Mouse (Mus musculus): ENCODE measurements around the gene Pced1a. TPM values are rescaled to one million over a fixed set of nuclear protein-coding genes. Genes with fewer than 3 reads are reported as not detected.
"Not testable (repeated sequence)": the region's sequence is repeated elsewhere in the genome, so short reads cannot be mapped to it uniquely, and the experiment has no call there.

Pced1a gene
- polyA plus RNA-seq, 1 experiment from 2014 or later, result 12.3 TPM

- Histone ChIP-seq H3K4me2 (replicated peaks) (no peak overlapping the region), H3K9me3 (replicated peaks) (no peaks in the 10 kb centered on the region), H3K27me3 (peaks cover 15% of the 10 kb centered on the region), H3K9ac (no peak overlapping the region), H3K36me3 (0 out of 2 replicates have a peak, but pooled peaks cover 1% of the 10 kb centered on the region), H3K27ac (no peak overlapping the region), H3K4me1 (peaks cover 24% of the 10 kb centered on the region), H3K4me3 (no peak overlapping the region)
- 93% methylated on average over 1 of the region's 1 CpGs for WGBS
- no peak for ATAC-seq (ENCODE audit: low FRiP score)
These were observed 24.5 kb downstream of the Pced1a start for GRCm38 (mm10) chr2:130400046-130400445.

- H3K4me1 ChIP-seq, result peaks cover 24% of the 10 kb centered on the region
- no peak for ATAC-seq (ENCODE audit: low FRiP score)
These were observed 26.4 kb downstream of the Pced1a start for GRCm38 (mm10) chr2:130398091-130398490.

GRCm38 (mm10) chr2:130397186-130397985 lies 27.1 kb downstream of the Pced1a start, which contains the start of gene Cpxm1:
Gene Cpxm1, minus strand, starts transcription at chr2:130397574.
- Histone ChIP-seq H3K4me1 (peaks cover 24% of the 10 kb centered on the region), H3K9me3 (replicated peaks) (no peaks in the 10 kb centered on the region), H3K36me3 (peaks cover 27% of the 10 kb centered on the region; the same call in 1 of the 2 replicates), H3K27me3 (peaks cover 15% of the 10 kb centered on the region), H3K27ac (peak within 1 kb of the TSS; percentile 25), H3K4me3 (peak within 1 kb of the TSS; percentile 55), H3K4me2 (replicated peaks) (peak within 1 kb of the TSS; percentile 95), H3K9ac (peak within 1 kb of the TSS; percentile 71)
- peak; percentile 86 for ATAC-seq (ENCODE audit: low FRiP score)
- 1% methylated on average over 36 of the region's 53 CpGs for WGBS

More at GRCm38 (mm10) chr2:130398091-130398490, 26.4 kb downstream of the Pced1a start:
- peaks cover 15% of the 10 kb centered on the region for H3K27me3 ChIP-seq
- peak overlapping the region; percentile 71; the same call in 1 of the 2 replicates for H3K9ac ChIP-seq
- WGBS, result 10% methylated on average over 14 of the region's 14 CpGs
- no peaks in the 10 kb centered on the region for H3K9me3 ChIP-seq (replicated peaks)
- peak overlapping the region; percentile 55 for H3K4me3 ChIP-seq
- peak overlapping the region; percentile 95 for H3K4me2 ChIP-seq (replicated peaks)
- peaks cover 20% of the 10 kb centered on the region; the same call in 1 of the 2 replicates for H3K36me3 ChIP-seq
- no peak overlapping the region for H3K27ac ChIP-seq

- Histone ChIP-seq H3K36me3 (peaks cover 28% of the 10 kb centered on the region; the same call in 1 of the 2 replicates), H3K4me2 (replicated peaks) (no peak overlapping the region), H3K27ac (no peak overlapping the region), H3K4me1 (peaks cover 24% of the 10 kb centered on the region), H3K27me3 (peaks cover 15% of the 10 kb centered on the region), H3K4me3 (no peak overlapping the region), H3K9me3 (replicated peaks) (no peaks in the 10 kb centered on the region), H3K9ac (no peak overlapping the region)
- 94% methylated on average over 11 of the region's 11 CpGs for WGBS
- no peak for ATAC-seq (ENCODE audit: low FRiP score)
These were observed 28.8 kb downstream of the Pced1a start for GRCm38 (mm10) chr2:130395696-130396095.

GRCm38 (mm10) chr2:130392836-130393235 lies 31.7 kb downstream of the Pced1a start:
- Histone ChIP-seq H3K9me3 (replicated peaks) (no peaks in the 10 kb centered on the region), H3K4me3 (no peak overlapping the region), H3K36me3 (peaks cover 28% of the 10 kb centered on the region; the same call in 1 of the 2 replicates), H3K27ac (no peak overlapping the region), H3K27me3 (0 out of 2 replicates have a peak, but pooled peaks cover 1% of the 10 kb centered on the region), H3K4me1 (peaks cover 18% of the 10 kb centered on the region), H3K4me2 (replicated peaks) (no peak overlapping the region), H3K9ac (no peak overlapping the region)
- ATAC-seq (ENCODE audit: low FRiP score), result no peak
- WGBS, result 86% methylated on average over 3 of the region's 3 CpGs

GRCm38 (mm10) chr2:130390993-130391625 lies 33.4 kb downstream of the Pced1a start:
- Histone ChIP-seq H3K4me3 (no peak overlapping the region), H3K9me3 (replicated peaks) (no peaks in the 10 kb centered on the region), H3K27ac (no peak overlapping the region), H3K4me2 (replicated peaks) (no peak overlapping the region), H3K4me1 (peaks cover 1% of the 10 kb centered on the region), H3K9ac (no peak overlapping the region), H3K27me3 (no peaks in the 10 kb centered on the region), H3K36me3 (peaks cover 28% of the 10 kb centered on the region; the same call in 1 of the 2 replicates)
- 87% methylated on average over 11 of the region's 11 CpGs for WGBS
- ATAC-seq (ENCODE audit: low FRiP score), result no peak

GRCm38 (mm10) chr2:130388796-130389195 lies 35.7 kb downstream of the Pced1a start:
- no peak for ATAC-seq (ENCODE audit: low FRiP score)
- WGBS, result 74% methylated on average over 2 of the region's 2 CpGs
- peaks cover 15% of the 10 kb centered on the region; the same call in 1 of the 2 replicates for H3K36me3 ChIP-seq
- H3K27ac ChIP-seq, result no peak overlapping the region
- H3K4me3 ChIP-seq, result no peak overlapping the region
- H3K9me3 ChIP-seq (replicated peaks), result no peaks in the 10 kb centered on the region
- H3K9ac ChIP-seq, result no peak overlapping the region
- no peaks in the 10 kb centered on the region for H3K4me1 ChIP-seq
- no peak overlapping the region for H3K4me2 ChIP-seq (replicated peaks)
- no peaks in the 10 kb centered on the region for H3K27me3 ChIP-seq

GRCm38 (mm10) chr2:130386212-130386611 lies 38.3 kb downstream of the Pced1a start:
- 71% methylated on average over 1 of the region's 1 CpGs for WGBS
- Histone ChIP-seq H3K9me3 (replicated peaks) (no peaks in the 10 kb centered on the region), H3K4me1 (no peaks in the 10 kb centered on the region)

GRCm38 (mm10) chr2:130383895-130384294 lies 40.6 kb downstream of the Pced1a start:
- WGBS, result 76% methylated on average over 6 of the region's 6 CpGs
- ATAC-seq (ENCODE audit: low FRiP score), result no peak

More at GRCm38 (mm10) chr2:130386212-130386611, 38.3 kb downstream of the Pced1a start:
- H3K4me2 ChIP-seq (replicated peaks), result no peak overlapping the region
- no peaks in the 10 kb centered on the region for H3K36me3 ChIP-seq
- H3K27me3 ChIP-seq, result no peaks in the 10 kb centered on the region
- ATAC-seq (ENCODE audit: low FRiP score), result no peak
- H3K4me3 ChIP-seq, result no peak overlapping the region
- H3K27ac ChIP-seq, result no peak overlapping the region
- H3K9ac ChIP-seq, result no peak overlapping the region

GRCm38 (mm10) chr2:130383205-130383604 lies 41.3 kb downstream of the Pced1a start:
- H3K4me2 ChIP-seq (replicated peaks), result no peak overlapping the region
- no peaks in the 10 kb centered on the region for H3K4me1 ChIP-seq
- ATAC-seq (ENCODE audit: low FRiP score), result no peak
- H3K9me3 ChIP-seq (replicated peaks), result no peaks in the 10 kb centered on the region
- H3K27me3 ChIP-seq, result no peaks in the 10 kb centered on the region
- WGBS, result 51% methylated on average over 3 of the region's 3 CpGs
- no peak overlapping the region for H3K9ac ChIP-seq
- no peak overlapping the region for H3K4me3 ChIP-seq
- no peak overlapping the region for H3K27ac ChIP-seq
- H3K36me3 ChIP-seq, result no peaks in the 10 kb centered on the region

More at GRCm38 (mm10) chr2:130383895-130384294, 40.6 kb downstream of the Pced1a start:
- H3K9ac ChIP-seq, result no peak overlapping the region
- no peaks in the 10 kb centered on the region for H3K9me3 ChIP-seq (replicated peaks)
- no peak overlapping the region for H3K27ac ChIP-seq
- H3K4me2 ChIP-seq (replicated peaks), result no peak overlapping the region
- H3K36me3 ChIP-seq, result no peaks in the 10 kb centered on the region
- no peaks in the 10 kb centered on the region for H3K27me3 ChIP-seq
- H3K4me1 ChIP-seq, result no peaks in the 10 kb centered on the region
- H3K4me3 ChIP-seq, result no peak overlapping the region

GRCm38 (mm10) chr2:130374951-130375350 lies 49.5 kb downstream of the Pced1a start:
- Histone ChIP-seq H3K36me3 (no peaks in the 10 kb centered on the region), H3K9ac (no peak overlapping the region), H3K4me3 (no peak overlapping the region), H3K27ac (no peak overlapping the region), H3K9me3 (replicated peaks) (no peaks in the 10 kb centered on the region), H3K4me2 (replicated peaks) (no peak overlapping the region), H3K4me1 (no peaks in the 10 kb centered on the region), H3K27me3 (no peaks in the 10 kb centered on the region; the same call in 1 of the 2 replicates)
- 80% methylated on average over 4 of the region's 4 CpGs for WGBS
- no peak for ATAC-seq (ENCODE audit: low FRiP score)

GRCm38 (mm10) chr2:130373026-130373425 lies 51.5 kb downstream of the Pced1a start:
- not testable (repeated sequence) for H3K36me3 ChIP-seq; H3K9ac ChIP-seq; H3K4me1 ChIP-seq; H3K4me3 ChIP-seq; H3K27ac ChIP-seq; H3K4me2 ChIP-seq (replicated peaks); H3K27me3 ChIP-seq; ATAC-seq (ENCODE audit: low FRiP score); H3K9me3 ChIP-seq (replicated peaks)
- WGBS, result 72% methylated on average over 1 of the region's 1 CpGs

Measured in hindbrain, embryonic 12.5 days (tissue).